Comparison of ENCODE assay signal across 8 mouse cellular contexts in the genomic region with DNA sequence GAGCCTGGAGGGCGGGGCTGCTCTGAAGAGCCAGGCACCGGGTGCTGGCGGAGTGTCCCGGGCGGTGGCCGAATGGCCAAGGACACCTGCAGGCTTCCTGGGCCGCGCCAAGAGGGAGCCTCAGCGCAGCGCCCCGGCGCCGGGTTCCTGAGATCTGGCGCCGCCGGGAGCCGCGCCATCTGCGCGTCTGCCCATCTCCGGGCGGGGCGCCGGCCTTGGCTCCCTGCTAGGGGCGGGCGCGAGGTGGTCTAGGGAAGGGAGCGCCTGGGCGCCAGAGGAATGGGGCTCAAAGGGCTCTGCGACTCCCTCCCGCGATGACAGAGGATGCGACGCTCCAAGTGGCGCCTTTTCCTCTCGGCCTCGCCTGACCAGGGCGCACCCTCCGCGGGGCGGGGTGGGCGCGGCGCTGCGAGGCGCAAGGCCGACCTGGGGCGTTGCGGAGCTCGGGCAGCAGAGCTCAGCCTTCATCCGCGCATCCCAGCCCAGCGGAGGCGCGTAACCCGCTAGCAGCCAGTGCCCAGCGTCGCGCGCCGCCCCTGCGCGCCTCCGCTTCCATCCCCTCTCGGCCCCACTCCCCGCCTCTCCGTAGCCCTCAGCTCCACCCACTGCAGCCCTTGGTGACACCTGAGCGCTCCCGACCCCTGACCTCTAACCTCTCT. TPM values are rescaled to one million over a fixed set of nuclear protein-coding genes. Genes with fewer than 3 reads are reported as not detected.
DNase-seq lines count a peak whose midpoint lies in the region; ATAC-seq and TF ChIP-seq lines count a peak whose summit lies in the region.

No protein-coding gene starts in this region.

- H3K27me3 ChIP-seq in forebrain, embryonic 10.5 days (ENCODE audit: poor library complexity, severe bottlenecking), result peaks cover 96% of the 10 kb centered on the region
- H3K27me3 ChIP-seq in limb, embryonic 11.5 days (ENCODE audit: control insufficient read depth, insufficient read depth, low read length), result peaks cover 67% of the 10 kb centered on the region

- H3K4me1 ChIP-seq in brown adipose tissue, adult 24 weeks (ENCODE audit: control insufficient read depth, insufficient read depth, insufficient read length, low read length), result no peaks in the 10 kb centered on the region
- H3K4me1 ChIP-seq in forebrain, embryonic 10.5 days, result peaks cover 32% of the 10 kb centered on the region
- H3K4me1 ChIP-seq in limb, embryonic 11.5 days (ENCODE audit: control insufficient read depth, insufficient read depth, low read length), result peaks cover 19% of the 10 kb centered on the region

- intact Hi-C loops in left cerebral cortex, adult 2 months (cut with DNase I), result loop anchor here (10.0 kb wide), 1 partner anchor 355 kb away; a partner anchor contains a TSS
- intact Hi-C loops in left cerebral cortex, postnatal 4 days (cut with DNase I), result loop anchor here (2.0 to 10.0 kb wide), 3 partner anchors 103 to 555 kb away; a partner anchor contains a TSS

- TF ChIP-seq CTCF in left cerebral cortex, adult 2 months (IDR thresholded peaks at IDR 0.05), result no peak

- under 1% methylated on average over 66 of the region's 69 CpGs for WGBS in forebrain, embryonic 10.5 days
- under 1% methylated on average over 59 of the region's 69 CpGs for WGBS in limb, embryonic 11.5 days

- no peak for DNase-seq in left cerebral cortex, adult 2 months (ENCODE audit: extremely low spot score in 1 of 2, low spot score in 2 of 2)
- DNase-seq in left cerebral cortex, postnatal 4 days, result no peak
- peak; percentile 39 for DNase-seq in forebrain, embryonic 10.5 days (ENCODE audit: extremely low spot score, low spot score)
- peak; percentile 54 for DNase-seq in limb, embryonic 11.5 days (ENCODE audit: low spot score)
- DNase-seq in right cerebral cortex, postnatal 25 days, result peak; percentile 58
- DNase-seq in layer of hippocampus, adult 11-12 months (ENCODE audit: low spot score), result no peak

- H3K27ac ChIP-seq in left cerebral cortex, adult 2 months, result peak overlapping the region; percentile 89
- H3K27ac ChIP-seq in brown adipose tissue, adult 24 weeks (replicated peaks; ENCODE audit: low read depth, low read length), result no peak overlapping the region
- peak overlapping the region; percentile 20; the same call in 1 of the 2 replicates for H3K27ac ChIP-seq in forebrain, embryonic 10.5 days
- H3K27ac ChIP-seq in limb, embryonic 11.5 days (replicated peaks; ENCODE audit: low read depth, low read length), result no peak overlapping the region

- H3K4me3 ChIP-seq in left cerebral cortex, adult 2 months, result peak overlapping the region; percentile 70
- H3K4me3 ChIP-seq in brown adipose tissue, adult 24 weeks (ENCODE audit: insufficient read depth, low read depth, low read length), result peak overlapping the region; percentile 55
- H3K4me3 ChIP-seq in forebrain, embryonic 10.5 days, result peak overlapping the region; percentile 71
- peak overlapping the region; percentile 53 for H3K4me3 ChIP-seq in limb, embryonic 11.5 days (ENCODE audit: low read depth, low read length)

- no peaks in the 10 kb centered on the region for H3K36me3 ChIP-seq in forebrain, embryonic 10.5 days (replicated peaks)
- no peaks in the 10 kb centered on the region for H3K36me3 ChIP-seq in limb, embryonic 11.5 days (ENCODE audit: control insufficient read depth, insufficient read depth, low read length)

- H3K9me3 ChIP-seq in forebrain, embryonic 10.5 days, result no peaks in the 10 kb centered on the region
- H3K9me3 ChIP-seq in limb, embryonic 11.5 days (ENCODE audit: control insufficient read depth, low read length), result no peaks in the 10 kb centered on the region

- H3K4me2 ChIP-seq in limb, embryonic 11.5 days (ENCODE audit: low read depth, severe bottlenecking), result peak overlapping the region; percentile 98

- peak overlapping the region; percentile 30 for H3K9ac ChIP-seq in limb, embryonic 11.5 days (ENCODE audit: low read length)

- ATAC-seq in limb, embryonic 11.5 days (ENCODE audit: insufficient number of reproducible peaks, low FRiP score, low TSS enrichment, low read depth), result peak; percentile 23; the same call in 1 of the 2 replicates
- no peak for ATAC-seq in erythroblast, adult 5-6 weeks (replicated peaks; ENCODE audit: low FRiP score, poor library complexity, severe bottlenecking)

RNA-seq across cellular contexts. Expression of a gene that starts 0.6 kb away (rescaled TPM):
- total RNA-seq in left cerebral cortex, adult 2 months (2021), result 10 to 100 TPM; 68.4 to 73.4 TPM
- total RNA-seq in left cerebral cortex, postnatal 4 days (2021), result 10 to 100 TPM; 21.2 to 25.8 TPM
- 0.48 and 0.50 TPM in 2 replicates for polyA plus RNA-seq in brown adipose tissue, adult 24 weeks (2012; ENCODE audit: insufficient read depth, insufficient read length, missing spikeins)
- not detected in 2 replicates for polyA plus RNA-seq in forebrain, embryonic 10.5 days (2016; fragmentation: Nextera tagmentation; extraction: Ambion mirVana)
- 0.04 and 0.07 TPM in 2 replicates for polyA plus RNA-seq in limb, embryonic 11.5 days (2014; fragmentation: Nextera tagmentation; extraction: Ambion mirVana)
- not detected in 2 replicates for total RNA-seq in erythroblast, adult 5-6 weeks (2015; ENCODE audit: low replicate concordance)
- not detected in 2 replicates for total RNA-seq in erythroblast, adult 5-6 weeks (2017; ENCODE audit: low replicate concordance)

RNA-seq across cellular contexts. Expression of a gene that starts 57.9 kb away (rescaled TPM):
- total RNA-seq in left cerebral cortex, adult 2 months (2021), result 100 to 1,000 TPM; 369 to 419 TPM
- total RNA-seq in left cerebral cortex, postnatal 4 days (2021), result 100 to 1,000 TPM; 152 to 153 TPM
- 1.0 TPM in 1 of 2 replicates, not detected in the other for polyA plus RNA-seq in brown adipose tissue, adult 24 weeks (2012; ENCODE audit: insufficient read depth, insufficient read length, missing spikeins)
- polyA plus RNA-seq in forebrain, embryonic 10.5 days (2016; fragmentation: Nextera tagmentation; extraction: Ambion mirVana), result 2.4 and 3.7 TPM in 2 replicates
- polyA plus RNA-seq in limb, embryonic 11.5 days (2014; fragmentation: Nextera tagmentation; extraction: Ambion mirVana), result 3.1 and 4.3 TPM in 2 replicates
- total RNA-seq in erythroblast, adult 5-6 weeks (2015; ENCODE audit: low replicate concordance), result not detected in 2 replicates
- not detected in 2 replicates for total RNA-seq in erythroblast, adult 5-6 weeks (2017; ENCODE audit: low replicate concordance)

Comparison
In these comparisons a context has a peak if more than half of its experiments do, and no peak if none do; other contexts are left out.
1. DNase-seq: peak in forebrain, embryonic 10.5 days (single experiment), limb, embryonic 11.5 days (single experiment) and right cerebral cortex, postnatal 25 days (single experiment); none in left cerebral cortex, adult 2 months (0 of 2), left cerebral cortex, postnatal 4 days (single experiment) and layer of hippocampus, adult 11-12 months (single experiment).
2. H3K27ac ChIP-seq: peak in left cerebral cortex, adult 2 months (single experiment) and forebrain, embryonic 10.5 days (single experiment); none in brown adipose tissue, adult 24 weeks (single experiment) and limb, embryonic 11.5 days (single experiment).
3. RNA of a gene that starts 0.6 kb away (total RNA-seq): 68.4 to 73.4 TPM in left cerebral cortex, adult 2 months and 21.2 to 25.8 TPM in left cerebral cortex, postnatal 4 days; not detected in erythroblast, adult 5-6 weeks; every median in the first group is over 10 times any median in the second.
4. RNA of a gene that starts 57.9 kb away (total RNA-seq): 369 to 419 TPM in left cerebral cortex, adult 2 months and 152 to 153 TPM in left cerebral cortex, postnatal 4 days; not detected in erythroblast, adult 5-6 weeks; every median in the first group is over 100 times any median in the second.
5. Peak in every context shown above with its lines, with median percentiles within 50 percentile points of each other: H3K4me3 ChIP-seq.